Mouse (Mus musculus) liver, adult 2 months (tissue): ENCODE data around the gene Mrgprg. TPM values are rescaled to one million over a fixed set of nuclear protein-coding genes. Genes with fewer than 3 reads are reported as not detected.

Experiments used
- DNase-seq: peaks from one replicate; pipeline ENCODE4 v3.0.0-alpha.2; 2011; ENCODE audit warnings: low read depth, low spot score; ENCODE audit errors: extremely low read depth
- H3K27ac ChIP-seq: fragments of 200-500 bp; replicated peaks from 2 replicates; pipeline ENCODE4 v1.5.1; 2012; ENCODE audit warnings: low read depth, mild to moderate bottlenecking, control low read depth, inconsistent platforms, low read length; ENCODE audit not compliant: insufficient read depth
- H3K27me3 ChIP-seq: fragments of 200-500 bp; 2 replicates; pipeline ENCODE4 v1.6.1; 2012; ENCODE audit warnings: mild to moderate bottlenecking, moderate library complexity, low read length, inconsistent platforms; ENCODE audit not compliant: control insufficient read depth, insufficient read depth
- H3K36me3 ChIP-seq: fragments of 200-500 bp; 2 replicates; pipeline ENCODE4 v1.6.1; 2012; ENCODE audit warnings: low read length, inconsistent platforms; ENCODE audit not compliant: control insufficient read depth, insufficient read depth
- H3K4me1 ChIP-seq: fragments of 200-500 bp; 2 replicates; pipeline ENCODE4 v1.6.1; 2011; ENCODE audit warnings: low read length; ENCODE audit not compliant: control insufficient read depth, insufficient read depth
- H3K4me3 ChIP-seq: fragments of 200-500 bp; 2 replicates; pipeline ENCODE4 v1.5.1; 2011; ENCODE audit warnings: low read depth, mild to moderate bottlenecking, control low read depth, low read length, moderate library complexity; ENCODE audit not compliant: insufficient read depth
- H3K79me2 ChIP-seq: fragments of 200-500 bp; 2 replicates; pipeline ENCODE4 v1.6.1; 2012; ENCODE audit warnings: inconsistent platforms, mild to moderate bottlenecking, low read length, moderate library complexity; ENCODE audit not compliant: control insufficient read depth, insufficient read depth
- H3K9ac ChIP-seq: fragments of 200-500 bp; 2 replicates; pipeline ENCODE4 v1.6.1; 2012; ENCODE audit warnings: low read depth, mild to moderate bottlenecking, control low read depth, inconsistent platforms, low read length
- CTCF ChIP-seq: fragments of 200-500 bp; IDR thresholded peaks from 2 replicates; pipeline ENCODE4 v1.5.1; 2011; ENCODE audit warnings: low read depth, low read length, control low read depth
- POLR2A ChIP-seq: fragments of 200-500 bp; IDR thresholded peaks from 2 replicates; pipeline ENCODE4 v1.6.1; 2011; ENCODE audit warnings: low read length, control low read depth; ENCODE audit not compliant: insufficient read depth; ENCODE audit errors: extremely low read depth
- WGBS: fragments of 180-500 bp; shearing (Covaris S2); methylation state at CpG from one replicate; pipeline ENCODE4 v1.1.7; 2018; 5-methylcytosine and 5-hydroxymethylcytosine counted together
- polyA plus RNA-seq: library from polyadenylated mRNA; depleted of rRNA; stranded (reverse); fragments of >200 nt; gene quantifications from 2 replicates; pipeline ENCODE4 v1.2.3, GENCODE M21; 2012
- total RNA-seq: library from RNA; depleted of rRNA; stranded (reverse); fragments of >200 nt; gene quantifications from 2 replicates; pipeline ENCODE4 v1.2.3, GENCODE M21; 2014

The Mrgprg gene
- total and polyA plus RNA-seq, 2 experiments, result not detected

DNA sequence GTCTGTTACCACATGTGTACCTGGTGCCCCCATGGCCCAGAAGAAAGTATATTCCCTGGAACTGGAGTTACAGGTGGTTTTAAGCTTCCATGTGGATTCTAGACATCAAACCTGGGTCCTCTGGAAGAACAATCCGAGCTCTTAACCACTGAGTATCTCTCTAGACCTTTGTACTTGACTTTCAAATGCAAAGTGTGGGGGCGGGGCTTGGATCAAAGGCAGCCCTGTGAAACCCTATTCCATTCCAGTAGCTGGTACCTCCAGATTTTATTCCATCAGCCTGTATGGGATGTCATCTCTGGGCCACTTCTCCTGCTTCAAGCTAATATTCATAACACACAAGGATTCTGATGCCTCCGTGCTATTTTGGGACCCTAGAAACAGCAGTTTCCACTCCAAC, 9.3 kb upstream of the Mrgprg start:
- no peaks in the 10 kb centered on the region for H3K36me3 ChIP-seq
- peaks cover 16% of the 10 kb centered on the region for H3K4me1 ChIP-seq
- peak; percentile 56 for DNase-seq
- H3K79me2 ChIP-seq, result no peaks in the 10 kb centered on the region
- H3K27ac ChIP-seq, result no peak overlapping the region
- TF ChIP-seq CTCF (no peak), POLR2A (no peak)
- H3K9ac ChIP-seq, result no peak overlapping the region
- H3K27me3 ChIP-seq, result no peaks in the 10 kb centered on the region
- H3K4me3 ChIP-seq, result no peak overlapping the region
- 27% methylated on average over 3 of the region's 3 CpGs for WGBS

DNA sequence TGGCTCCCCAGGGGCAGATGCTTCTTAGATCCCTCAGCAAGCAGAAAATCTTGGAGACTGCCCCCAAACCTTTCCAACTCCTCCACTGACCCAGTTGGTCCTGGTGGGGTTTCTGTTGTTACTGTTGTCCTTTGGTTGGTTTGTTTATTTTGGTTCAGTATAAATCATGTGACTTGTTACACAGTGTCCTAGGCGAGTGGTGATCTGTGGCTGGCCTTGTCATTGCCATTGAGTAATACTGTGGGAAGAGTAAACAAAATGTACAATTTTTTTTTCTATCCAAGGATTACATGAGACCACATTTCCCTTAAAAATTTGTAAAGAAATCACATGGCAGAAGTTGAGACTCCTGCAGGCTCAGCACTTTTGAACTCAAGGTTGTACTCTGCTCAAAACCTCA, 2.7 kb upstream of the Mrgprg start:
- no peaks in the 10 kb centered on the region for H3K27me3 ChIP-seq
- no peak overlapping the region for H3K4me3 ChIP-seq
- no peak overlapping the region for H3K9ac ChIP-seq
- TF ChIP-seq CTCF, result no peak
- TF ChIP-seq POLR2A, result no peak
- H3K79me2 ChIP-seq, result no peaks in the 10 kb centered on the region
- peak; percentile 92 for DNase-seq
- peaks cover 19% of the 10 kb centered on the region for H3K4me1 ChIP-seq
- 11% methylated on average over 1 of the region's 1 CpGs for WGBS
- H3K36me3 ChIP-seq, result no peaks in the 10 kb centered on the region
- peak overlapping the region; percentile 57 for H3K27ac ChIP-seq

DNA sequence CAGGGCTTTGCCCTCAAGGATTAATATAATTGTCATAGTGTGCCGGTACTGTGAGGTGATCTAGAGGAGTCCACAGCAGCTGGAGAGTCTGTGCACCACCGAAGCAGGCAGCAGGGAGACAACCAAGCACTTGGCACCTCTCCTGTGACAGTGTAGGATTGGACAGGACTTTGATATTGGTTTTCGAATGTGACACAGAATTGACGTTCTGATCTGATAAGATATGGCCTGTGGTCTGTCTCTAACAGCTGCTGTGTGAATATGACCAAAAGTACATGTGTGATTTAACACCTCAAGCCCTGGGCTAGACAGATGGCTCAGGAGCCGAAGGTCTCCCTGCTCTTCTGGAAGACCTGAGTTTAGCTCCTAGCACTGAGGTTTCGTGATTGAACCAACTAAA, 1.5 kb upstream of the Mrgprg start:
- no peak overlapping the region for H3K4me3 ChIP-seq
- no peaks in the 10 kb centered on the region for H3K79me2 ChIP-seq
- TF ChIP-seq POLR2A (no peak), CTCF (no peak)
- no peaks in the 10 kb centered on the region for H3K27me3 ChIP-seq
- peak overlapping the region; percentile 24 for H3K27ac ChIP-seq
- H3K4me1 ChIP-seq, result peaks cover 19% of the 10 kb centered on the region
- H3K9ac ChIP-seq, result no peak overlapping the region
- peak; percentile 90 for DNase-seq
- WGBS, result 17% methylated on average over 6 of the region's 6 CpGs
- no peaks in the 10 kb centered on the region for H3K36me3 ChIP-seq

DNA sequence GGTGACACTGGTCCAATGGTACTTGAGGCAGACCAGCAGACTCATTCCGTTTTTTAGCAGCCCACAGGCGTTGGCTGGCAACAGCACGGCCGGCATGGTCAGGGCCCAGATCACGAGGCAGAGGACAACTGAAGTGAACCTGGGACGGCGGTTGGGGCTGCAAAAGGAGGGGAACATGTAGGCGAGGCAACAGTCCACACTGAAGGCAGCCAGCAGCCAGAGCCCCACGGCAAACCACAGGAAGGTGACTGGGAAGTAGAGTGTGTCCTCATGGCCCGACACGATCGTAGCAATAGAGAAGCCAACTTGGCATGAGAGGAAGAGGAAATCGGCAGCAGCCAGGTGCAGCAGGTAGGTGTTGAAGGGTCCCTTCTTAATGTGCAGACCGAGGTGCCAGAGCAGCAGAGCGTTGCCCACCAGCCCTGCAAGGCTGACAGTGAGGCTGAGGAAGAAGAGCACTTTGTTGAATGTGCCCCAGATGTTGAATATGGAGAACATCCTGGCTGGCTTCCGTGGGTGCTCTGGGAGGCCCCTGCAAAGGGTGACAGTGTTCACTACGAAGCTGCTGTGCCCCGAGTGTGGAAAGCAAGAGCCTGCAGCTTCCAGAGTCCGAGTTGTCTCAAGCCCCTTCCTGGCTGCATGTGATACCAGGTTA, 1.8 kb downstream of the Mrgprg start:
- H3K27me3 ChIP-seq, result no peaks in the 10 kb centered on the region
- peaks cover 16% of the 10 kb centered on the region for H3K4me1 ChIP-seq
- no peak for DNase-seq
- H3K27ac ChIP-seq, result no peak overlapping the region
- TF ChIP-seq CTCF (no peak), POLR2A (no peak)
- 75% methylated on average over 19 of the region's 19 CpGs for WGBS
- H3K36me3 ChIP-seq, result no peaks in the 10 kb centered on the region
- no peaks in the 10 kb centered on the region for H3K79me2 ChIP-seq
- no peak overlapping the region for H3K4me3 ChIP-seq
- no peak overlapping the region for H3K9ac ChIP-seq

DNA sequence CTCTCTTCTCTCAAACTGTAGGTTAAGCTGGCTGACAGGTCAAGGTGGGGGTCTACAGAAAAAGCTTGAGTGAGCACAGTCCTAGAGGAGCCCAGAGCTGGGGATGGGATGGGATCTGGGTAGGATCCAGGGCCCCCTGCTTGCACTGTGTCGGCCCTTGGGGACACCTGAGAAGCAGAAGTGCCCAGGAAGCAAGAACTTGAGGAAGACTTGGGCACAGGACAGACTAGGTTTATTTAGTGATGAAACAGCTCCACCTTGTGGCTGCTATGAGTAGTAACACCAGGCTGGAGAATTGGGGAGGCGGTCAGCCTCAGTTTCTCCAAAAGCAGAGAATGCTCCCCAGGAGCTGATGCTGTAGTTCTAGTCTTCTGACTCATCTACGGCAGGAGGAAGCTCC, 3.0 kb downstream of the Mrgprg start:
- WGBS, result 16% methylated on average over 3 of the region's 3 CpGs
- peak; percentile 50 for DNase-seq
- no peak overlapping the region for H3K9ac ChIP-seq
- no peak overlapping the region for H3K4me3 ChIP-seq
- no peaks in the 10 kb centered on the region for H3K27me3 ChIP-seq
- H3K4me1 ChIP-seq, result peaks cover 8% of the 10 kb centered on the region; the same call in 1 of the 2 replicates
- H3K36me3 ChIP-seq, result no peaks in the 10 kb centered on the region
- H3K79me2 ChIP-seq, result no peaks in the 10 kb centered on the region
- peak; percentile 50; the same call in 1 of the 2 replicates for TF ChIP-seq CTCF
- no peak for TF ChIP-seq POLR2A
- no peak overlapping the region for H3K27ac ChIP-seq

DNA sequence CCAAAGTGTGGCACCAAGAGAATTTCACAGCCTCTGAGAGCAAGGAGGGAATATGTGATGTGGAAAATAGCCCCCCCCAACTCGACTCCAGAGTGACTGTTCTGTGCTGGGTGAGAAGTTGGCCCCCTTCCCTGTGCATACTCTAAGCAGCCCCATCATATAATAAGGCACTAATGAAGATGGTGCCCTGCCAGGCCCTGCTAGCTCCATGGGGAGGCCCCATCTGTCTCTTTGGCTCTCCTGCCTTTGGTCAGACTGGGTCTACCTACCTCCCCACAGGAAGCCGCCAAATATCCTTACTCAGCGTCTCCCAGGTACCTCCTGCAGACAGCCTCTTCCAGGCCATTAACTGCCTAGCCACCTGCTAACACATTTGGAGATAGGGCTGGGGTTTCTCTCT, 7.8 kb downstream of the Mrgprg start:
- Histone ChIP-seq H3K27me3 (no peaks in the 10 kb centered on the region), H3K9ac (no peak overlapping the region), H3K4me1 (peaks cover 22% of the 10 kb centered on the region), H3K27ac (no peak overlapping the region), H3K36me3 (no peaks in the 10 kb centered on the region), H3K4me3 (no peak overlapping the region), H3K79me2 (no peaks in the 10 kb centered on the region)
- no peak for DNase-seq
- no peak for TF ChIP-seq CTCF
- no peak for TF ChIP-seq POLR2A
- WGBS, result 74% methylated on average over 3 of the region's 3 CpGs
